Mouse (Mus musculus) embryonic facial prominence, embryonic 12.5 days (tissue): Measurements from ENCODE around the gene Fcgr3. TPM values are rescaled to one million over a fixed set of nuclear protein-coding genes. Genes with fewer than 3 reads are reported as not detected.

ENCODE experiments used
- microRNA-seq: library from miRNA; unstranded; fragments of <30 nt; microRNA quantifications from one replicate; pipeline ENCODE4, GENCODE M21; 2017
- polyA plus RNA-seq: library from polyadenylated mRNA; unstranded; fragments of >200 nt; fragmentation: Nextera tagmentation; extraction: Ambion mirVana; gene quantifications from 2 replicates; pipeline ENCODE4 v1.2.1, GENCODE M21; 2016

Gene Fcgr3
- polyA plus RNA-seq, 1 experiment from 2014 or later, result 6.5 TPM

Small RNA genes within 50 kb of the gene (microRNA-seq; reads per million reads assigned to microRNA genes)
- gene Gm27552 (not detected), gene Gm27844 (not detected), gene Mir6546 (3.6 reads per million, percentile 16 among the genes with 10 or more reads in this experiment)

Other genes with a start within 250 kb of the Fcgr3 start
- 9.1 TPM in 2 replicates for gene Atf6, start 197.2 kb downstream of the Fcgr3 start, polyA plus RNA-seq
- gene Gm26620, start 179.9 kb downstream of the Fcgr3 start, polyA plus RNA-seq, result 0.79 TPM in 1 of 2 replicates, not detected in the other
- gene Dusp12, start 179.4 kb downstream of the Fcgr3 start, polyA plus RNA-seq, result 44.9 and 48.9 TPM in 2 replicates
- gene Fcrlb, start 152.0 kb downstream of the Fcgr3 start, polyA plus RNA-seq, result not detected in 2 replicates
- not detected in 2 replicates for gene Fcrla, start 137.4 kb downstream of the Fcgr3 start, polyA plus RNA-seq
- gene Fcgr2b, start 88.4 kb downstream of the Fcgr3 start, polyA plus RNA-seq, result 0.32 and 0.38 TPM in 2 replicates
- gene Fcgr4, start 46.0 kb downstream of the Fcgr3 start, polyA plus RNA-seq, result 0.13 TPM in 1 of 2 replicates, not detected in the other
- gene Cfap126, start 49.0 kb upstream of the Fcgr3 start, polyA plus RNA-seq, result 1.4 and 1.8 TPM in 2 replicates
- gene Sdhc, start 85.7 kb upstream of the Fcgr3 start, polyA plus RNA-seq, result 210 and 216 TPM in 2 replicates
- gene Mpz, start 85.8 kb upstream of the Fcgr3 start, polyA plus RNA-seq, result 4.5 and 4.7 TPM in 2 replicates
- 9.2 and 9.3 TPM in 2 replicates for gene Pcp4l1, start 131.3 kb upstream of the Fcgr3 start, polyA plus RNA-seq
- 0.08 and 0.26 TPM in 2 replicates for gene Nr1i3, start 149.0 kb upstream of the Fcgr3 start, polyA plus RNA-seq
- gene Tomm40l, start 157.6 kb upstream of the Fcgr3 start, polyA plus RNA-seq, result 31.9 and 33.9 TPM in 2 replicates
- gene Apoa2, start 160.1 kb upstream of the Fcgr3 start, polyA plus RNA-seq, result 3.5 and 3.7 TPM in 2 replicates
- 23.3 and 23.6 TPM in 2 replicates for gene Fcer1g, start 169.4 kb upstream of the Fcgr3 start, polyA plus RNA-seq
- gene Adamts4, start 185.5 kb upstream of the Fcgr3 start, polyA plus RNA-seq, result 18.2 and 18.6 TPM in 2 replicates
- 236 and 243 TPM in 2 replicates for gene Ndufs2, start 186.5 kb upstream of the Fcgr3 start, polyA plus RNA-seq
- 86.0 and 89.3 TPM in 2 replicates for gene B4galt3, start 205.4 kb upstream of the Fcgr3 start, polyA plus RNA-seq
- 75.4 and 79.1 TPM in 2 replicates for gene Ppox, start 216.3 kb upstream of the Fcgr3 start, polyA plus RNA-seq
- 135 and 139 TPM in 2 replicates for gene Usp21, start 223.1 kb upstream of the Fcgr3 start, polyA plus RNA-seq
- gene Ufc1, start 230.1 kb upstream of the Fcgr3 start, polyA plus RNA-seq, result 102 and 105 TPM in 2 replicates